Mouse (Mus musculus) cerebellum, adult 2 months (tissue): ENCODE data around the gene Rnf41. TPM values are rescaled to one million over a fixed set of nuclear protein-coding genes. Genes with fewer than 3 reads are reported as not detected.

Experiments used
- DNase-seq, 2 experiments: peaks; one replicate each; pipeline ENCODE4 v3.0.0; 2021
- H3K27ac ChIP-seq: fragments of 200-500 bp; 2 replicates; pipeline ENCODE4 v1.5.1; 2012; ENCODE audit warnings: low read length, control low read depth, inconsistent platforms; ENCODE audit not compliant: insufficient read depth
- H3K27me3 ChIP-seq: fragments of 200-500 bp; 2 replicates; pipeline ENCODE4 v1.6.1; 2012; ENCODE audit warnings: inconsistent platforms, mild to moderate bottlenecking, low read length, moderate library complexity; ENCODE audit not compliant: control insufficient read depth, insufficient read depth
- H3K4me1 ChIP-seq: fragments of 200-500 bp; 2 replicates; pipeline ENCODE4 v1.6.1; 2011; ENCODE audit warnings: low read length; ENCODE audit not compliant: control insufficient read depth, insufficient read depth
- H3K4me3 ChIP-seq: fragments of 200-500 bp; replicated peaks from 2 replicates; pipeline ENCODE3; 2011; ENCODE audit warnings: mild to moderate bottlenecking, low read depth, low read length, control low read depth; ENCODE audit not compliant: insufficient read depth
- CTCF ChIP-seq: fragments of 200-500 bp; IDR thresholded peaks from 2 replicates; pipeline ENCODE4 v1.5.1; 2011; ENCODE audit warnings: low read depth, mild to moderate bottlenecking, control low read depth, low read length, moderate library complexity, borderline replicate concordance; ENCODE audit not compliant: insufficient read depth
- POLR2A ChIP-seq: fragments of 200-500 bp; IDR thresholded peaks from 2 replicates; pipeline ENCODE4 v1.6.1; 2011; ENCODE audit warnings: low read length, control low read depth, borderline replicate concordance; ENCODE audit not compliant: insufficient read depth
- WGBS: fragments of 180-500 bp; shearing (Covaris S2); methylation state at CpG from one replicate; pipeline ENCODE4 v1.1.7; 2018; 5-methylcytosine and 5-hydroxymethylcytosine counted together
- polyA plus RNA-seq: library from polyadenylated mRNA; depleted of rRNA; stranded (reverse); fragments of >200 nt; gene quantifications from 2 replicates; pipeline ENCODE4 v1.2.3, GENCODE M21; 2012

The Rnf41 gene
- polyA plus RNA-seq, 1 experiment, result 90.5 TPM

DNA sequence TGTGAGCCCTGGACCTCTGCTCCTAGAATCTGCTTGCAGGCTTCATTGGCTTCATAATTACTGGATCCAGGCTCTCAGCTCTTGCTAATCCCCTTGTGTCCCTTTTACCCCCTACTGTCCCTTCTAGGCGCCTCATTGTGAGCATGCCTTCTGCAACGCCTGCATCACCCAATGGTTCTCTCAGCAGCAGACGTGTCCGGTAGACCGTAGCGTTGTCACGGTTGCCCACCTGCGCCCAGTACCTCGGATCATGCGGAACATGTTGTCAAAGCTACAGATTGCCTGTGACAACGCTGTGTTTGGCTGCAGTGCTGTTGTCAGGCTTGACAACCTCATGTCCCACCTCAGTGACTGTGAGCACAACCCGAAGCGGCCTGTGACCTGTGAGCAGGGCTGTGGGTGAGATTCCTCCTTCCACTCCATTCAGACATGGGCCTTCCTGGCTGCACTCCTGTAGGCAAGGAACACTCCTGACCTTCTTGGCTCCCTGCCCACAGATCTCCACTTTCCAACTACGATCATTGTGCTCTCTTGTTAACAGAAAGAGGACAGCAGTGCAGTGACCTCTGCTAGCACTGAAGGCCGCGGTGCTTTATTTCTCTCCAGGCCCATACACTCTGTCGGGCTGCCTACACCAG is 23.8 kb downstream of the Rnf41 start:
- Histone ChIP-seq H3K4me1 (peaks cover 39% of the 10 kb centered on the region), H3K27me3 (no peaks in the 10 kb centered on the region), H3K27ac (peak overlapping the region; percentile 62), H3K4me3 (no peak overlapping the region)
- 24% methylated on average over 17 of the region's 17 CpGs for WGBS
- TF ChIP-seq POLR2A, result no peak
- TF ChIP-seq CTCF, result no peak
- peak; percentile 73 to 78 for DNase-seq

DNA sequence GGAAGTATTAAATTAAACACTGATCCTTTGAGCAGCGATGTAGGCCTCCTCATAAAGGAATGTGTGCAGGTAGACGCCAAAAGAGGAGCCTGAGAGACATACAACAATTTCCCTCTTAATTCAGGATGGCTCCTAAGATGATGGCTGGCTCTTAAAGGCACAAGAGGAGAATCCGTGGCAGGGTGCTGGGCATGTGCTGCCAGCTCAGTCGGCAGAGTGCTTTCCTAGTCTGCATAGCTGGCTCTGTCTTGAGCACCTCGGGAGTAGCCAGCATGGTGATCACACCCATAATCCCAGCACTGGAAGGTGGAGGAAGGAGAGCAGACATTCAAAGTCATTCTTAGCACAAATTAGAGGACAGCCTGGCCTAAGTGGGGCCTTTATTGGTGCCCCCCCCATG is 24.4 kb downstream of the Rnf41 start:
- H3K4me3 ChIP-seq, result no peak overlapping the region
- DNase-seq, result peak; percentile 64 to 67
- H3K4me1 ChIP-seq, result peaks cover 42% of the 10 kb centered on the region
- H3K27me3 ChIP-seq, result no peaks in the 10 kb centered on the region
- H3K27ac ChIP-seq, result peak overlapping the region; percentile 62
- WGBS, result 16% methylated on average over 5 of the region's 5 CpGs
- TF ChIP-seq POLR2A (no peak), CTCF (no peak)

DNA sequence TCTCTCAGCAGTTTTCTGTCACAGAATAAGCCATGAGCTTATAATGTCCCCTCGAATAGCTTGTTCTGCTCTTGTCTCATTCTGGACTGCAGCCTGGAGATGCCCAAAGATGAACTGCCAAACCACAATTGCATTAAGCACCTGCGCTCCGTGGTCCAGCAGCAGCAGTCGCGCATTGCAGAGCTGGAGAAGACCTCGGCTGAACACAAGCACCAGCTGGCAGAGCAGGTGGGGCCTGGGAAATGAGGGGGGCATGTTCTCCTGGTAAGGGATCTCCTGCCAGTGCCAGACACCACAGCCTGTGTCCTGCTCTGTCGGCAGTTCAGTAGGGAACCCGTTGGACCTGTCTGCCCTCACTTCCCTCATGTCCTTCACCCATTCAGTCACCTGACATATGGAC is 24.9 kb downstream of the Rnf41 start:
- WGBS, result 12% methylated on average over 8 of the region's 8 CpGs
- peak; percentile 65 to 69 for DNase-seq
- peak overlapping the region; percentile 35; the same call in 1 of the 2 replicates for H3K27ac ChIP-seq

DNA sequence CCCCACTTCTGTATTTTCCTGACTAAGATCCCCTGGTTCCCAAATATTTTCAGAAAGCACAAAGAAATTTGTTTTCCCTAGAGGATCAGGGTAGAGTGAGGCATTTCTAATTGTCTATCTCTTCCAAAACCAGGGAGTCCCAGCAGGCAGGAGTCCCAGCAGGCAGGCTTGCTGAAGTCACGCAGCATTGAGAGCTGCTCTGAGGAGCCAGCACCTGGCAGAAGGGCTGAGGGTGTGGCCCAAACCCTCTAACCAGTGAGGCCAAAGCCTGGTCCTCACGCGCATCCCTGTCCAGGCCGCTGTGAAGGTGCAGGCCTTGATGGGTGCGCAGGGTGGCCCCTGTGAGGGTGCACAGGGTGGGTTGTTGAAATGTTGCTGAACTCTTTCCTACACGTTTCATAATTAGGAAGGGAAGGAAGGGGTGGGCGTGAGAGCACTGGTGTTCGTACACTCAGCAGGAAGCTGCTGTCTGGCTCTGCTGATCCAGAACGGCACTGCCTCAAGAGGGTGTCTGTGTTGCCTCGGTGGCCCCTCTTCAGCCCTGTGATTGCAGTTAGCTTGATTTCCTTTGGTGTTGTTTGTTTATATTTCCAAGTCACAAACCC is 27.3 kb downstream of the Rnf41 start:
- H3K27me3 ChIP-seq, result no peaks in the 10 kb centered on the region
- WGBS, result 32% methylated on average over 10 of the region's 10 CpGs
- peak in 1 of 2 experiments; percentile 57 for DNase-seq
- H3K4me1 ChIP-seq, result peaks cover 51% of the 10 kb centered on the region
- H3K4me3 ChIP-seq, result no peak overlapping the region
- H3K27ac ChIP-seq, result peak overlapping the region; percentile 33
- TF ChIP-seq POLR2A, result no peak

More for the DNA sequence above, 24.9 kb downstream of the Rnf41 start:
- TF ChIP-seq POLR2A, result no peak
- no peak for TF ChIP-seq CTCF
- H3K4me3 ChIP-seq, result no peak overlapping the region
- peaks cover 47% of the 10 kb centered on the region for H3K4me1 ChIP-seq
- no peaks in the 10 kb centered on the region for H3K27me3 ChIP-seq

DNA sequence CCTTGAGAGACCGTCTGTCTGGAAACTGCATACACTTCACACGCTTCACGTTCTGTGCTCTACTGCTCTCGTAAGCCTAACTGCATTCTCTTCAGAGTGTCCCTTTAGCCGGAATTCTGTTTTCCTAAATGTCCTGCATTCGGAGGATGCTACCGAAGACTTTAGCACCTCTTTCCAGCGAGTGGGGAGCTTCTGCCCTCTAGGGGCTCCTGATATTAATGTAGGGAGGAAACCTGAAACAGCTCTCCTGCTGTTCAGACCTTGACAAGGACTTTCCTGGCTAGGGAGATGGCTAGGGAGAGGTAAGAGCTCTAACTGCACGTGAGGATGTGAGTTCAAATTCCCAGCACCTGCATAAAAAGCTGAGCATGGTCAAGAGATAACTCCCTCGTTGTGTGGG is 28.9 kb downstream of the Rnf41 start:
- Histone ChIP-seq H3K4me3 (no peak overlapping the region), H3K27ac (no peak overlapping the region), H3K27me3 (no peaks in the 10 kb centered on the region), H3K4me1 (peaks cover 42% of the 10 kb centered on the region)
- TF ChIP-seq POLR2A (no peak), CTCF (peak; percentile 71; the same call in 1 of the 2 replicates)
- peak; percentile 54 to 62 for DNase-seq
- 28% methylated on average over 10 of the region's 10 CpGs for WGBS

DNA sequence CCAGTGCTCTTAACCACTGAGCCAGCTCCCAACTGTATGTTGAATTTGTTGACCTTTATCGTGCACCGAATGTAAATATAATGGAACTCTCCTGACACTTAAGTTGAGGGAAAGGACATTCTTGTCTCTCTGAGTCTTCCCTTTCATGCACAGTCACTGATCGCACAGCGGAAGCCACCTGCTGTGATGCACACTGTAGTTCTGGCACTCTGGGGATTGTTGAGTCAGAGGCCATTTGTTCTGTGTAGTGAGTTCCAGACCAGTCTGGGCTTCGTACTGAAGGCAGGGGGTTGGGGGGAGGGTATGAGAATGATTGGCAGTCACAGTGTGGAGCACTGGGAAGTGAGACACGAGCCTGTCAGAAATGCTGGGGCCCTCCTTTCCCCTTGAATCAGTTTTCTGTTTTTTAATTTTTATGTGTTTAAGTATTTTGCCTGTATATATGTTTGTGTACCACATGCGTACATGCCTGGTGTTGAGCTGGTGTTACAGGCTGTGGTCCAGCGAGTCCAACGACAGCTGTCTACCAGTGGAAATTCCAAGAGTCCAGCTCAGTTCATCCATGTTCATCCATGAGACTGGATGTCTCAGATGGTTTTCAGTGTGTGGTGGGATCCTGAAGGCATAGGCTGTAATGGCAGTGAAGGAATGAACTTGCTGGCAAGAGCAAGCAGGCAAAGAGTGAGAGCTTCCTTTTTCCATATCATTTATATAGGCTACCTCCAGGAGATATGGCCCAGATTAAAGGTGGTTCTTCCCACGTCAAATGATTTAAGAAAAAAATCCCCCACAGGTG is 30.1 kb downstream of the Rnf41 start:
- H3K27ac ChIP-seq, result peak overlapping the region; percentile 31; the same call in 1 of the 2 replicates
- DNase-seq, result peak; percentile 47 to 67
- no peaks in the 10 kb centered on the region for H3K27me3 ChIP-seq
- TF ChIP-seq CTCF (no peak), POLR2A (no peak)
- 40% methylated on average over 10 of the region's 10 CpGs for WGBS
- peaks cover 32% of the 10 kb centered on the region for H3K4me1 ChIP-seq
- H3K4me3 ChIP-seq, result no peak overlapping the region

DNA sequence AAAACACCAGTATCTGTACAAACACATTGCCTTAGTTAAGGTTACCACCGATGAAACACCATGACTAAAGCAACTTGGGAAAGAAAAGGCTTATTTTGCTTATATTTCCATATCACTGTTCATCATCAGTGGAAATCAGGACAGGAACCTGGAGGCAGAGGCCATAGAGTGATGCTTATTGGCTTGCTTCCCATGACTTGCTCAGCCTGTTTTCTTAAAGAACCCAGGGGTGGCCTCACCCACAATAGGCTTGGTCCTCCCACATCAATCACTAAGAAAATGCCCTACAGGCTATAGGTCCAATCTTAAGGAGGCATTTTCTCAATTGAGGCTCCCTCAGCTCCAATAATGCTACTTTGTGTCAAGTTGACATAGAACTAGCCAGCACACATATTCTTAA is 31.3 kb downstream of the Rnf41 start:
- WGBS, result 97% methylated on average over 1 of the region's 1 CpGs
- TF ChIP-seq CTCF (no peak), POLR2A (no peak)
- no peak for DNase-seq
- H3K4me1 ChIP-seq, result peaks cover 24% of the 10 kb centered on the region
- no peak overlapping the region for H3K4me3 ChIP-seq
- no peak overlapping the region for H3K27ac ChIP-seq
- no peaks in the 10 kb centered on the region for H3K27me3 ChIP-seq

DNA sequence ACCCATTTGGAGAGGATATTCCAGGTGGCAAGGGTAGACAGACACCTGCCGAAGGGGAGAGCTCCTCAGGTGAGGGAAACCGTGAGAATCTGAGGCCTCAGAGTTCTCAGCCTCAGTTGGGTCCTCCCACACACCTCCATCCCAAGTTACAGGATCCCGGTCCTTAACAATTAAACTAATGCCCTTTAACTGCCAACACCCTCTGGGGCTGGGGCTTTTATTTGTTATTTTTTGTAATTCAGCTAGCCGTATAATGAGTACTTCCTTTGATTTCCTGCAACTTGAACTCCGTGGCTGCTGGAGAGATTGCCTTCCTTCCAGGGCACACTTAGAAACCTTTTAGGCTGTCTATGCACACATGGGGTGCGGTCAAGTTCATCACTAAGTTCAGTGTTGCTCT is 32.9 kb downstream of the Rnf41 start:
- DNase-seq, result no peak
- WGBS, result 78% methylated on average over 6 of the region's 6 CpGs
- H3K4me1 ChIP-seq, result peaks cover 12% of the 10 kb centered on the region
- TF ChIP-seq CTCF (no peak), POLR2A (no peak)
- no peak overlapping the region for H3K4me3 ChIP-seq
- no peak overlapping the region for H3K27ac ChIP-seq
- H3K27me3 ChIP-seq, result no peaks in the 10 kb centered on the region
